Mouse (Mus musculus) layer of hippocampus, adult 8-10 months (tissue): ENCODE data around the gene Ptger4. TPM values are rescaled to one million over a fixed set of nuclear protein-coding genes. Genes with fewer than 3 reads are reported as not detected.
"Not testable (repeated sequence)": the region's sequence is repeated elsewhere in the genome, so short reads cannot be mapped to it uniquely, and the experiment has no call there.

Source experiments
- DNase-seq, 2 experiments: peaks; one replicate each; pipeline ENCODE4 v3.0.0; 2022; ENCODE audit warnings: low spot score in 2 of 2
- total RNA-seq, 4 experiments: library from RNA; stranded (reverse); gene quantifications; 2 replicates each; pipeline ENCODE4 v1.2.4; 2022

Gene Ptger4
- total RNA-seq, 4 experiments from 2014 or later, result 0.64 to 1.6 (median 1.2) TPM

DNA sequence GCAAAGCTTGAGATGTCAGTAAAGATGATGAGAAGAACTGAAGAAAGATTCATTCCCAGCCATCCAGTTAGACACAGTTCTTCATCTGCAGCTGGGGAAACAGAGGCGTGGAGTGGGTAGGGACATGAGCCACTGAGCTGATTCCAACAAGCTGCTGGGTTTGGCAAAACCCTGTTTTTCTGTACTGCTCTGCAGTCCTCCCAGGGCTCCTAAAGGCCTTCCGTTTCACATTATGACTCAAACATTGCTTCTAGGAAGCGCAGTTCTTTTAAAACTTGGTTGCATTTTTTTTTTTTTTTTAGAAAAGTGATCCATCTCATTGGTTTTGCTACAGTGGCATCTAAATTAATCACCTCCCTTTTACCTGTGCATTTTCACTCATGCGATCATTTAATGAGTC is 5.4 kb downstream of the Ptger4 start:
- no peak for DNase-seq

DNA sequence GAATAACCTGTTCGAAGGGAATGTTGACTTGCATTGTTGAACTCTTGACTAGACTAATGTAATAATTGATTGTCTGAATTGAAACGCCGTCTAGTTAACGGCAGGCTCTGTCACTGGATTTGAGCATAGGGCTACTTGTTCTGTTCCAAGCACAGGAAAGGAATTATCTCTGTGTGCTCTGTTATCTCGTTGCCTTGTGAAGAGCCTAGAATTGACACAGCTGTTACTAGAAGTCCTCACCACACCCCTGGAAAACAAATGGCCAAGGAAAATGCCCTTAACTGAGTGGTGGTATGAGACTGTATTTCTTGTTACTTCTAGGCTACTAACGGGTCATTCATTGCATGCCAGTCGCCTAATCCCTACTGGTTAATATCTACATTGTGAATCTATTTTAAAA is 5.9 kb downstream of the Ptger4 start:
- no peak for DNase-seq

DNA sequence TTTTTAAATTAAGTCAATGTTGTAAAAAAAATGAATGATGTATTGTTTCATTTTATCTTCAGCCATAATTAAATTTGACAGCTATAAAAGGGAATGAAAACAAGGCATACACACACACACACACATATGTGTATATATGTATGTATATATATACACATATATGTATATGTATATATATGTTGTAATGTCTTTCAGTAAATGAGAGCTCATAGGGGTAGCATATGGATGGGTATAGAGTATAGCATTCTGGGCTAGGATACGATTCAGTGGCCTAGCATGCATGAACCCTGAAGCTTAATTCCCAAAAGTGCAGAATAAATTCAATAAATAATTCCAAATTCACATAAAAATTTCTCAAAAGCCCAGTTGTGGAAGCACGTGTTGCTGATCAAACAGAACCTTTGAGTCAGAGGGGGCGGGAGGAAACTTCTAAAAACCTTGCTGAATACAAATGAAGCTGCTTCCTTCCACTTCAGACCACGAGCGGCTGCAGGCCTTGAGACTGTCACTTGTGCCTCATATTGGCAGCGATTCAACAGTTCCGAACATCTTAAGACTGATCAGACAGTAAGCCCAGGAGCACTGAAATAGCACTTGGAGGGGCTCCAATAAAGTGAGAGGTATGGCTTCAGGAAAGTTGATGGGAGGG is 6.9 kb downstream of the Ptger4 start:
- DNase-seq, result no peak

DNA sequence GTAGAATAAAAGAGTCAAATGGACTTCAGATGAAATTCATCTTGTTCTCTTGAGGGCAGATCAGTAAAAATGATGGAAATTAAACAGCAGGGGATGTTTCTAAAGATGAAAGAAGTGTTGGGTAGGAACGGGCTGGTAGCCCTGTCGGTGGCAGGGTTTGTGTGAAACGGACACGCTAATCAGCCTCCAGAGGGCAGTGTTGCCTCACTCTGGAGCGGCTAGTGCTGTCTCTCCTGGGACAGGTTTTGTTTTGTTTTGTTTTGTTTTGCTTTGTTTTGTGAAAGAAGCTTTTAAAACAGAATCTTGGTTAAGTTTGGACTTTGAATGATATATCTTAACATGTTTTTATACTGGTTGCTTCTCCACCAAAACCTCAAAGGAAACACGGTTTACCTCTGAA is 7.4 kb downstream of the Ptger4 start:
- DNase-seq, result peak in 1 of 2 experiments; percentile 68

DNA sequence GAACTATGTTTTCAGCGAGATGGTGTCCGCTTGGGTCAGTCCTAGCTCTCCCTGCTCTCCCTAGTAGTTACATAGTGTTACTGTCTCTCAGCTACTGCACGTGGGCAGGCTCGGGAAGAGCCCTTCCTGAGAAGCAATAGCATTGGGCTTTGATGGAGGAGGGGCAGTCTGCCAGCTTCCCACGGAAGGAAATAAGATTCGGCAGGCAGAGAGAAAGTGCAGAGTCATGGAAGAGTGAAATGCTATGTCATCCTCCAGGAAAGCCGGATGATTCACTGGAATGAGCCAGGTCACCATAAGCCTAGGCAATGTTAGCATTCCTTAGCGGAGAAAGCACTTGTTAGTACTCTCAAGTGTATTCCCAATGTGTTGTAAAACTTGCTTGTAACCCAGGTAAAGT is 8.5 kb downstream of the Ptger4 start:
- DNase-seq, result peak in 1 of 2 experiments; percentile 29

DNA sequence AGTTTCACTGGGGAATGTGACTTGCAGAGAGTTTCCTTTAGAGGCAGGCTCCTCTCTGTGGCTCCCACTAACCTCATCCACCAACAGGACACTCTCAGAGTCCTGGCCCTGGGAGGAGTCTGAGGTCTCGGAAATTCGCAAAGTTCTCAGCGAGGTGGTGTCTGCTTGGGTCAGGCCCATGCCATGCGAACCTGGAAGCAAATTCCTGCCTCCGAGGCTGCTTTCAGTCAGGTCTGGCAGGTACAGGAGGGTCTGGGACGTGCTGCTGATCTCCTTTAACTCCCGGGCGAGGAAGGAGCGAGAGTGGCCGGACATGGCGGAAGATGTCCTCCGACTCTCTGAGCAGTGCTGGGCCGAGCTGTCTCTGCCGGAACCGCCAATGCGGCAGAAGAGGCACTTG is 9.3 kb downstream of the Ptger4 start:
- DNase-seq, result no peak

DNA sequence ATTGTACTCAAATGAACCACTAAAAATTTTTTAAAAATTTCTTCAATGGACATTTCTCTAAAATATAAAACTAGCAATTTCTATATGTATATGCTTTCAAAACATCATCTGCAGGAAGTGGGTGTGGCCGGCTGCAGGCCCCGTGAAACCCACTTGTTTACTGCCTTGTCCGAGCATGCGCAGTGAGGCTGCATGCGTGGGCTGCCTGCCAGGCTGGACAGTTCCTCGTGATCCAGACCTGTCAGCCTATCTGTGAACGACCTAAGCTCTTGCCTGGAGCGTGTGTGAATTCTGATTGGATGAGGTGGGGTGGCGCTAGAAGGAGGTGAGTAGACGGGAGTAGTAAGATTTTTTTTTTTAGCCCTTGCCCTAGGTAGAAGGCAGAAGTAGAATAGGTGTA is 13.2 kb downstream of the Ptger4 start:
- DNase-seq, result not testable (repeated sequence)

DNA sequence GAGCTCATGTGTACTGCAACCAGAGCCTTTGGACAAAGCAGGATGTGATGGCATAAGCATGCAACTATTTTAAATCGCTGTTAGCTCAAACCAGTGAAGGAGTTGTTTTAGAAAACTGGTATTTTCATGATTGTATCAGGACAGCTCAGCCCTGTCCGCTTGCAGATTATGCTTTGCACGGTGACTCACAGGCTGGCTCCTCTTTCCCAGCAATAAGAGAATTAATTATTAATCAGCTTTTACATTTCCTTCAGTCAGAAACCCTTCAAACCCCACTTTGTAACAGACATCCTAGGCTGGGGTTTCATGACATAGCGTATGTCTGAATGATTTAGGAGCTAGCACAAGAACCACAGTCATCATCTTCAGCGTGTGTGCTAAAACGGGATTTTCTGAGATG is 23.5 kb downstream of the Ptger4 start:
- DNase-seq, result no peak

DNA sequence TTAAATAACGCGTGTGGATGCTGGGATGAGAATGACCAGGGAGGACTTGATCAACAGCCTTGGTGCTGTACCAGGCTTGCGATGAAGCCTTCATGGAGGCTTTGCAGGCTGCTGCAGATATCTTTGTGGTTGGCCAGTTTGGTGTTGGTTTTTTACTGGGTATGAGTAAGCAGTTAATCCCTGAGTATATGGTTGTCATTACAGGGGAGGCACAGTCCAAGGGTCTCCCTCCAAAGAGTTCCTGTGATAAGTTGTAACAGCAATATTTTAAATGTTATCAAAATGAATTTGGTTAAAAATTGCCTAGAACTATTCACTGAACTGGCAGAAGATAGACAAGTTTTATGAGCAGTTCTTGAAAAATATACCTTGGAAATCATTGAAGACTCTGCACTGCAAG is 34.9 kb downstream of the Ptger4 start:
- DNase-seq, result no peak

DNA sequence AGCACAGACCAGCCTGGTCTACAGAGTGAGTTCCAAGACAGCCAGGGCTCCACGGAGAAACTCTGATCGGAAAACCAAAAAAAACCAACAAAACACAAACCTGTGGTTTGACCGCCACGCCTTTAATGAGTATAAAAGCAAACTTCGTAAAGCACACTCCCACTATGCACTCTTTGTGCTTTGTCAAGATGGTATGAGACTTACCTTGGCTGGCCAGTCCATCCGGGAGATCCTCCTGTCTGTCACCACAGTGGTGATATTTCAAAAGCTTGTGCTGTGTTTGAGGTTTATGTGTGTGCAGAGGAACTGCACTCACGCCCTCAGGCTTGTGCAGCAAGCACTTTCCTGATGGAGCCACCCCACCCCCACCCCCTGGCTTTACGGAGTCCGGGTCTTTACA is 38.8 kb downstream of the Ptger4 start:
- DNase-seq, result no peak

DNA sequence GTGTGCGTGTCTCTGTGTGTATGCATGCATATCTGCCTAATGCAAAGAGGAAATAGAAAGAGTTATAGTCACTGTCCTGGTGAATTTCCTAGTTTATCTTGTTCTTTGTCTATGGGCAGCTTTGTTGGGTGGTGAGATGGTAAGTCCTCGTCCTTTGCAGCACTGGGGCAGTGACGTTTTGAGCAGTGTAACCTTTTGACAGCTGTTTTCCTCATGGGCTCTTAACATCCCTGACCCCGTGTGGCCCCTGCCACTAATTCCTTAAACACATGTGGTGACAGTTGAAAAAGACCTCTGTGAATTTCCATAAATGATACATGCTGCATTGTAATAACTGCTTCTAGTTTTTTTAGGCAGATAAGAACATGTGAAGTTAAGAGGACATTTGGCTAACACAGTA is 47.3 kb downstream of the Ptger4 start:
- no peak for DNase-seq

DNA sequence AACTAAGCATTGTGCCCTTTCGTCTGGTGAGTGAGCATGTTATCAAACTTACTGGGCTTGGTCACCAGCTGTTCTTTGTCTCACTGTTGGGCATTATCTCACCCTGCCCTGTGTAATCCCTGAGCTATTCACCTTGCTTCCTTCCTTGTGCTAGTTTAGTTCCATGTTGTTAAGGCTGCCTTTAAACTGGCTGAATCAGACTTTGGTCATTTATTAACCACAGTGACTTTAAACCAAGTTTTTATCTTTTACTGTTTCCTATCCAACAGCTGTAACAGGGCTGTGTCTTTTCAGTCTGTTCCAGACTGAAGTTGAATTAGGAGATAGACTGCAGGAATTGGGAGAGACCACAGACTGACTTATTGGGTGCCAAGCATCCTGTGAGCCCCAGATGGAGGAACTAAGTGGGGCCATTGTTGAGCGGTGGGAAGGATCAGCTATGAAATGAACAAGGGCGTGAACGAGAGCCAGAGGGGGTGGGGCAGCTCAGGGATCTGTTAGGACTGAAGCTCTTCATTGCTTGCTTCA is 47.9 kb downstream of the Ptger4 start:
- DNase-seq, result no peak

DNA sequence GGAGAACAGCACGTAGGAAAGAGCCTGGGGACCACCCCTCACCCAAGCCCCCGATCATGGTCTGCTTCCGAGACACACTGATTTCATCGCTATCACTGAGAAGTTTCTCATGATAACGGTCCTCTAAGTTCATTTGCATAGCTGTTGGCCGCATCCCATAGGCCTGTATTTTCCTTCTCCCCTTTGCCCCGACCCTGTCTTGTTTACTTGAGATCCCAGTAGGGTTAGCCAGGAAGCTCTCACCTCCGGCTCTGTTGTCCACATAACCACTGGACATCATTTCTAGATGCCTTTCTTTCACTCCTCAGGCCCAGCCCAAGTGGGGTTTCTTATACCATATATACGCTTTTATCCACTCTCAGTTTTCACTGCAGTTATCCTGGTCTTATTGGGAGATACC is 49.1 kb downstream of the Ptger4 start:
- DNase-seq, result no peak

DNA sequence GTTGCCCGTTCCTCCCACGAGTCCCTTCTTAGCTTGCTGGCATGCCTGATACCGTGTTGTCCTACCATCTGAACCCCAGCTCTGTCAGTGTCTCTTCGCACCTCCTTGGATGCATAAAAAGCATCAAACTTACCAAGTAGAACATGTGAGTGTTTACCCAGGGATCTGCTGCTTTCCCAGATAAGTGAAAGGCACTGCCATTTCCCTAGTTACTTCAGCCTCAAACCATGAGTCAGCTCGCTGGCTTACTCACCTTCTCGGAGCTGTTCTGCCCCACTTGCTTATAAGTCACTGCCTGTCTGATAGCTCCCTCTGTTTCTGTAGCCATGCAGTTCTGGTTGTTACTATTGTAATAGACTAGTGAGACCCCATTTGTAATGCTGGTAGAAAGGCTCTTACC is 49.5 kb downstream of the Ptger4 start:
- DNase-seq, result no peak

DNA sequence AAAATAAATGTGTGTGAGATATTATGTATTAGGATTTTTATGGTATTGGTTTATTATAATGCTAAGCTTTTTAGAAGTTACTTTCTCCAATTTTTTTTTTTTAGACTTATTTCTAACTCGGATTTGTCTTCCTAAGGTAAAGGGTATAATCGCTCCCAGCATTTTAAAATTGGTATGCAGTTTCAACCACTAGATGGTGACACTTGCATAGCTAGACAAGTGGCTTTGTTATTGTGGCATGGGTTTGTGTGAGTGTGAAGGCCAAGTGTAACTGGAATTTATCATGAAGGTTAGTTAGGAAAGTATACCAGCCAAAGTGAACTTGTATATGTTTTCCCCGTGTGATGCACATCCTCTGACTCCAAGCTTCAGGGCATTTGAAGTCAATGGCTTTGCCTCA is 50.2 kb downstream of the Ptger4 start:
- DNase-seq, result no peak

DNA sequence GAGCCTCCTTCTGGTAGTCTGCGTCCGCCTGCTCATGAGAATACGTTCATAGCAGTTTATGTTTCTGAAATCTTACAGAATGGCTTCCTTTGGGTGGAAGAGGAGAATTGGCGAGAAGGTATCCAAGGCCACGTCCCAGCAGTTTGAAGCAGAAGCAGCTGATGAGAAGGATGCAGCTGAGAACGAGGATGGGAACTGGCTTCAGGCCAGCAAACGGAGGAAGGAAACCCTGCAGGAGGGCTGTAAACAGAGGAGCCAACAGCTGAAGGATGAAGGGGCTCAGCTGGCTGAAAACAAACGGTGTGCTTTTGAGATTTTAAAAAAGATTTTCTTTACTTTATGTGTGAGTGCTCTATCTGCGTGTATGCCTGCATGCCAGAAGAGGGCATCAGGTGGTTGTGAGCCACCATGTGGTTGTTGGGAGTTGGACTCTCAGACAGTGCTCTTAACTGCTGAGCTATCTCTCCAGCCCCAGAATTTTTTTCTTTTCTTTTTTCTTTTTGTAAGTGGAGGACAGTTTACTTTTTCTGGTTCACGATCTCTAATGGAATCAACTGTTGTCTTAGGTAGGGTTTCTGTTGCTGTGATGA is 54.4 kb downstream of the Ptger4 start:
- DNase-seq, result no peak

DNA sequence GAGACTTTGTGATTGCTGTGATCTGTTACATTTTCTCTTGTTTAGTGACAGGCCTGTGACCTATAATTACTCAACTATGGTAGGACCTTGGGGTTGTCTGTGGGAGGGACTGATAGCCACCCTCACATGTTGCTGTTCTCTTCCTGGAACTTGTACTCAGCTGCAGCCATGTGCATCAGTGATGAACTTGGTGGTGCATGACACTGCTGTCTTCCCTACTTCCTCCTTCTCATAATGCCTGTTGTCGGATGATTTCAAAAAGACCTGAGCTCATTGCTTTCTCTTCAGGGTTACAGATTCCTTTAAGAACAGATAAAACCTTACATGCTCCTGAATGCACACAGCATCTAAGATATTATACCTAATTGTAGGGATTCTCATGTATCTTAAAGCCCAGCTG is 56.0 kb downstream of the Ptger4 start:
- DNase-seq, result no peak

DNA sequence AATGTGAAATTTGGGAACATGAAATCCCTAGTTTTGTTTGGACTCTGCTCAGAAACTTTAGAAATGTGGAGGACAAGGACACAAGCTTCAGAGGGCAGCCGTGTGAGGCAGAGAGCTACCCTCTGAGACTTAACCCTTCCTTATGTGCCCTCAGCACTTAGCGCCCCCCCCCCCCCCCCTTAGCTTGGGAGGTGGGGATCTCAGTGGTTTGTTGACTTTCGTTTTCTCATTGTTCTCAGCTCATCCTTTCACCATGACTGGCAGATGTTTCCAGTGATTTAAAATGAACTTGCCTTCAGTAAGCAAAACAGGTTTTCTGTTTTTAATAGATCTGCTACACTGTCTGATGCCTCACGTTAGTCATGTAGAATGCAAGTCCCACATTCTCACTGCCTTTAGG is 56.9 kb downstream of the Ptger4 start:
- no peak for DNase-seq

DNA sequence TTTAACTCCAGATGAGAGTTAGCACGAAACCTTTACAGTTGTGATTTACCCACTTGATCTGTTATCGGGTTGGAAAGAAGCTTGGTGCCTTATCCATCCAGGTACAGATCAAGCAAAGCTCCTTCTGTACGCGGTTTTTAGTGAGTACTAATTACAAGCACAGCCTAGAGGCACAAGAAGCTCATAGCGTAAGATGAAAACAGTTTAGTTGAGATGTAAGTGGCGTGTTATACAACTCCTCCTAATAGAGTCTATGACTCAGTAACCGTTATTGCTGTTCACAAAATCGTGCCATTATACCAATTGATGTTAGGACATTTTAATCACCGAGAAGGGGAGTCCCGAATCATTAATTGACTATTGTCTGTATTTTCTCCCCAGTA is 57.7 kb downstream of the Ptger4 start:
- DNase-seq, result no peak

DNA sequence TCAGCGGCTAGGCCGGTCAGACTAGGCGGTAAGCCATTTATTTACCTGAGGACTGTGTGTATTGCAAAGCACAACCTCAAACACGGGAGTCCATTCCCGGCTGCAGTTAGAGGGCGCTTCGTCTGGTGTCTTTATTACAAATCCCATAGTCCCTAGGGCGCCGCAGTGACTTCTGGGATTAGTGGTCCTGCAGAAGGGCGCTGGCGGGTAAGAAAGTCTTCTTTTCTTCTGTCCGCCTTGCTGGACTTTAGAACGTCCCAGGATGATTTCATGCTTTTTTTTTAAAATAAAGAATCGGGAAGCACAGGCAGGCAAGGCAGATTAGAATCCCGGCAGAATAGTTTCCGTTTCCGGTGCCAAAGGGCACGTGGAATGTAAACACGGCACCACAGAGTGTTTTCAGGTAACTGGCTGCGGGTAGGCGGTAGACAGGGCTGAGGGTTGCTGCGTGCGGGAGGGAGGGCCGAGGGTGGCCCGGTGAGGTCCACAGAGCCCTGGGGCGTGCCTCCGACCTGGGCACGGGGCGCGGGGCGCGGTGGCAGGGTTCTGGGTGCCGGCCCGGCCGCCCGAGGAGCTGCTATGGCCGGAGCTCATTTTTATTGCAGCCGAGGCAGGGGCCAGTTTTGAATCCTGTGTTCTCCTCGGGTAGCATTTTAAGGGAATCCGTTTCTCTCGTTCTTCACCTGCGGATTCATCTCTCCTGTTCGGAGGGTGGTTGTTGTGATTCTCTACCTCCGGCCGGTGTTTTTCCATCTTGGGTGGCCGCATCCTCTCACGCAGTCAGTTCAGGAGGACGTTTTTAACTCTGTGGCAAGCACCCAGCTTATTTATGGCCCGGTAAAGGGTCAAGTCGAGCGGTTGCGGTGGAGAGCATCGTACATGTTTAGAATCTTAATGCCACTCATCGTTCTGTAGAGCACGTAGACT is 58.4 kb downstream of the Ptger4 start, which contains the start of gene Ttc33:
TSS of gene Ttc33 (plus strand) at position 160 of the 927 bp plus-strand sequence.
- DNase-seq, result peak; percentile 69 to 83

DNA sequence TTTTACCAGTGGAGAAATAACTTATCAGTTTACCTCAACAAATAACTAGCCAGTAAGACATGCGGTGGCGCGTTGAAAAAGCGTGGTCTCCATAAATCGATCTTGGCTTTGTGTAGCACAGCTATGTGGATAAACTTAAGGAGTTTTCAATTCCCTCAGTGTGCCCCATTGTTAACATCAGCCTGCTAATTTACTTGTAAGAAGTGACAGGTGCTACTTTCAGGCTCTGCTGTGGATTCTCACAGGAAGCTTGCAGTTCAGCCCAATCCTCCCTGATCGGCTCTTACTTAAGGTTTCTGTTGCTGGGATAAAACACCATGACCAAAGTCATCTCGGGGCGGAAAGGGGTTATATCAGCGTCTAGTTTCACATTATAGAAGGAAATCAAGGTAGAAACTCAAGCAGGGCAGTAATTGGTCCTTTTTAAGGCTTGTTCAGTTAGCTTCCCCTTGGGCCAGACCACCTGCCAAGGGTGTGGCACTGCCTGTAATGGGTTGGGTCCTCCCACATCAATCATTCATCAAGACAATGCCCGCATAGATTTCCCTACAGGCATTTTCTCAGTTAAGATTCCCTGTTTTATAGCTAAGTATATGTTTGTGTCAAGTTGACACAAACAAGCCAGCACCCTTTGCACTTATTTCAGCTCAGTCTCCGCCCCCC is 59.2 kb downstream of the Ptger4 start:
- no peak for DNase-seq
